Mouse (Mus musculus): ENCODE results near the gene Zcwpw1. TPM values are rescaled to one million over a fixed set of nuclear protein-coding genes. Genes with fewer than 3 reads are reported as not detected.
"Not testable (repeated sequence)": the region's sequence is repeated elsewhere in the genome, so short reads cannot be mapped to it uniquely, and the experiment has no call there.

The Zcwpw1 gene
- polyA plus RNA-seq, 1 experiment from 2014 or later, result 24.8 TPM

DNA sequence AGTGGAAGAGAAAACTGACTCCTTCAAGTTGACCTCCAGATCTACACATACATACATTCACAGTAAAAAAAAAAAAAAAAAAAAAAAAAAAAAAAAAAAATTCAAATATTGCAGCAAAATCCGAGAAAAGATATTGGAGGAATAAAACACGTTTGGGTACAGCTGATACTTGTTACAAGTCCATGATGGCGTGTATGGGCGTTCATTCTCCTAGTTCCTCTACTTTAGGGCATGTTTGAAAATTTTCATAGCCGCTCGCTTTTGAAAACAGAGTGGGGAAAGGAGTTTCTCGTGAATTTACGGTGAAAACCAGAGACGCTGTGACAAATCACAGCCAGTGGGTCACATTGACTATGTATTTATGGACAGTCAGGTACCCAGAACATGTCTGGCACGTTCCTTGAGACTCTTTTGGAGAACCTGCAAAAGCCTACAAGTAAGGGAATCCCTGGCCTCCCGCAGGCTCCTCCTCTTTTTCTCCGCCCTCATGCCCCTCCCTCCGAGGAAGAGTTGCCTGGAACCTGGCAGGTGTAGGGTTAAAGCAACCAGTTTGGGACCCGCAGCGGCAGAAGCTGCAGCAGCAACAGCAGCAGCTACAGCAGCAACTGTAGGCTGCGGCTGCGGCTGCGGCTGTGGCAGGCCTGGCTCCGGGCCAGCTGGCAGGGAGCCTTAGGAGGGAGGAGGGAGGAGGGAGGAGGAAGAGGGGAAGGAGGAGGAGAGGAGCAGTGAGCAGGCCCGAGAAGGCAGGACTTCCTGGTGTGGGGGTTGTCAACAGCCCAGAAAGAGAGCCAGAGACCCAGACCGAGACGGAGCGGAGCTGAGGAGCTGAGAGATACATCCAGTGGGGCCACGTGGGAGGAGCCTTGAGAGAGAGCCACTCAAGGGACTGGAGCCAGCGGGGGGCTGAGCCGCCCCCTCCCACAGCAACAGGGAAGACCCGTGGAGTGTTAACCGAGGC lies 42.1 kb upstream of the Zcwpw1 start, which contains the start of gene Tsc22d4:
Gene Tsc22d4 (plus strand): TSS at position 517 of the 958 bp plus-strand sequence.
- H3K36me3 ChIP-seq (ENCODE audit: insufficient read depth, low read length), result no peaks in the 10 kb centered on the region
- 3% methylated on average over 28 of the region's 28 CpGs for WGBS

GRCm38 (mm10) chr5:137746282-137746850 lies 41.2 kb upstream of the Zcwpw1 start:
- 0% methylated on average over 20 of the region's 20 CpGs for WGBS
- H3K27me3 ChIP-seq (ENCODE audit: insufficient read depth, low read length), result no peaks in the 10 kb centered on the region
- peak overlapping the region; percentile 95 for H3K27ac ChIP-seq (ENCODE audit: low read length)
- H3K4me2 ChIP-seq (replicated peaks; ENCODE audit: low read depth, low read length), result peak overlapping the region; percentile 99
- H3K9me3 ChIP-seq (ENCODE audit: low read length), result no peaks in the 10 kb centered on the region
- H3K4me3 ChIP-seq (ENCODE audit: low read length), result peak overlapping the region; percentile 72
- ATAC-seq (ENCODE audit: low FRiP score, low TSS enrichment), result peak; percentile 35
- peak overlapping the region; percentile 85 for H3K9ac ChIP-seq (replicated peaks; ENCODE audit: low read length)
- peaks cover 7% of the 10 kb centered on the region for H3K36me3 ChIP-seq (ENCODE audit: insufficient read depth, low read length)
- H3K4me1 ChIP-seq (ENCODE audit: insufficient read depth, low read length), result peaks cover 33% of the 10 kb centered on the region

More for the DNA sequence above, 42.1 kb upstream of the Zcwpw1 start, which contains the start of gene Tsc22d4:
- Histone ChIP-seq H3K4me1 (ENCODE audit: insufficient read depth, low read length) (peaks cover 34% of the 10 kb centered on the region), H3K9ac (replicated peaks; ENCODE audit: low read length) (peak within 1 kb of the TSS; percentile 85), H3K4me2 (replicated peaks; ENCODE audit: low read depth, low read length) (peak within 1 kb of the TSS; percentile 99), H3K27ac (ENCODE audit: low read length) (peak within 1 kb of the TSS; percentile 95), H3K27me3 (ENCODE audit: insufficient read depth, low read length) (no peaks in the 10 kb centered on the region), H3K4me3 (ENCODE audit: low read length) (peak within 1 kb of the TSS; percentile 72), H3K9me3 (ENCODE audit: low read length) (no peaks in the 10 kb centered on the region)
- ATAC-seq (ENCODE audit: low FRiP score, low TSS enrichment), result peak; percentile 90

- WGBS, result under 1% methylated on average over 16 of the region's 16 CpGs
- ATAC-seq (ENCODE audit: low FRiP score, low TSS enrichment), result no peak
- H3K36me3 ChIP-seq (ENCODE audit: insufficient read depth, low read length), result peaks cover 12% of the 10 kb centered on the region
- no peaks in the 10 kb centered on the region for H3K9me3 ChIP-seq (ENCODE audit: low read length)
- H3K9ac ChIP-seq (replicated peaks; ENCODE audit: low read length), result peak overlapping the region; percentile 85
- H3K27me3 ChIP-seq (ENCODE audit: insufficient read depth, low read length), result no peaks in the 10 kb centered on the region
- H3K4me2 ChIP-seq (replicated peaks; ENCODE audit: low read depth, low read length), result peak overlapping the region; percentile 99
- peaks cover 30% of the 10 kb centered on the region for H3K4me1 ChIP-seq (ENCODE audit: insufficient read depth, low read length)
- peak overlapping the region; percentile 95 for H3K27ac ChIP-seq (ENCODE audit: low read length)
- peak overlapping the region; percentile 72 for H3K4me3 ChIP-seq (ENCODE audit: low read length)
These were observed 40.7 kb upstream of the Zcwpw1 start for GRCm38 (mm10) chr5:137746851-137747325.

- Histone ChIP-seq H3K9me3 (ENCODE audit: low read length) (no peaks in the 10 kb centered on the region), H3K36me3 (ENCODE audit: insufficient read depth, low read length) (peaks cover 18% of the 10 kb centered on the region), H3K4me1 (ENCODE audit: insufficient read depth, low read length) (peaks cover 27% of the 10 kb centered on the region), H3K4me2 (replicated peaks; ENCODE audit: low read depth, low read length) (peak overlapping the region; percentile 99), H3K27ac (ENCODE audit: low read length) (peak overlapping the region; percentile 95), H3K27me3 (ENCODE audit: insufficient read depth, low read length) (no peaks in the 10 kb centered on the region), H3K4me3 (ENCODE audit: low read length) (peak overlapping the region; percentile 72), H3K9ac (replicated peaks; ENCODE audit: low read length) (peak overlapping the region; percentile 85)
- peak; percentile 12; the same call in 1 of the 2 replicates for ATAC-seq (ENCODE audit: low FRiP score, low TSS enrichment)
- WGBS, result 2% methylated on average over 26 of the region's 26 CpGs
These were observed 40.2 kb upstream of the Zcwpw1 start for GRCm38 (mm10) chr5:137747326-137747961.

DNA sequence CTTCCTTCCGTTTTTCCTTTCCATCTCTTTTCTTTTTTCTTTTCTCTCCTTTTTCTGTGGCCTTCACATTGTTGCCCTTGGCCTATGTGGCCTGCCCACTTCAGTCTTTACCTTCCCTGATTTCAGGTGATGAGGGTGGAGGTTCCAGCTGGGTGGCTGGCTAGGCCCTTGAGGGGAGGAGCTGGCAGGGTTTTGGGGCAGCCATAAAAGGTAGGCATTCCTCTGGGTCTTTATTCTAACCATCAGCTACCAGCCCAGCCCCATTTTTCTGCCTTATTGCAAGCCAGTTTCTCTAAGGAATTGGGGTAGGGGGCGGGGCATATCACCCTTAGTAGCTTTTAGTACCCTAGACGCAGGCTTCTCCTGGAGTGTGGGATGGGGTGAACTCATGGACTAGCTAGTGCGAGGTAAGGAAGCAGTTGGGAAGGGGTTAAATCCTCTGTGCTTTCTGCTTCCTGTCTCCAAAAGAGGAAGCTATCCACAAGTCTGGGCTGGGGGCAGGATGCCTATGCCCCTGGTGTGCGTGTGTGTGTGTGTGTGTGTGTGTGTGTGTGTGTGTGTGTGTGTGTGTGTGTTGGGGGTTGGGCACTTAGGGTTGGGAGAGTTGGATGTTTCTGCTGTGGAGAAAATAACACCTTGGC lies 39.3 kb upstream of the Zcwpw1 start:
- Histone ChIP-seq H3K4me3 (ENCODE audit: low read length) (peak overlapping the region; percentile 72), H3K9ac (replicated peaks; ENCODE audit: low read length) (peak overlapping the region; percentile 58), H3K36me3 (ENCODE audit: insufficient read depth, low read length) (peaks cover 25% of the 10 kb centered on the region), H3K27me3 (ENCODE audit: insufficient read depth, low read length) (no peaks in the 10 kb centered on the region), H3K9me3 (ENCODE audit: low read length) (no peaks in the 10 kb centered on the region), H3K4me2 (replicated peaks; ENCODE audit: low read depth, low read length) (peak overlapping the region; percentile 99), H3K27ac (ENCODE audit: low read length) (peak overlapping the region; percentile 95), H3K4me1 (ENCODE audit: insufficient read depth, low read length) (peaks cover 27% of the 10 kb centered on the region)
- 14% methylated on average over 4 of the region's 5 CpGs for WGBS
- ATAC-seq (ENCODE audit: low FRiP score, low TSS enrichment), result no peak

DNA sequence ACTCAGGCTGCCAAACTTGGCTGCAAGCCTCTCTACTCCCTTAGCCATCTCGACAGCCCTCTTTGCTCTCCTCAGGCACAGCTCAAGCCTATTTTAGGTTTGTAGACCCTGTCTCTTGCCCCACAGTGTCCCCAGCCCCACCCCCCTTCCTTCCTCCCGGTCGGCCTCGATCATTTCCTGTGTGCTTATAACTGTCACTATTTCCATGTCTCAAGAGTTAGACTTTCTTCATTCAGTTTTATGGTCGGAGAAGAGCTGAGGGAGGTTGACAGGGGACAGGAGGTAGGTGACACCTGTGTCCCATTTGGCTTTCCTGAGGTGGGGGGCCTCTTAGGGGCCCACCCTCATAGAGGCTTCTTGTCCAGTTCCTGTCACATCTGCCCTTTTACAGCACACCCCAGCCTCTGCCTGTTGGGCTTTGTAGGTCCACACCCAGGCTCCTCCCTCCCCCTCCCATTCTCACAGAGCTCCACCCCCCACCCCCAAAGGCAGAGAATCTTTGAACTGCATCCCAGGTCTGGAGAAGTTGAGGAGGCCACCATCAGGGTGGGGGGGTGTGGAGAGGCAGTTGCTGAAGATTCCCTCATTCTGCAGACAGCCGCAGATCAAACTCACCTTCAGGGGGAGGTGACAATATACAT lies 38.3 kb upstream of the Zcwpw1 start:
- Histone ChIP-seq H3K36me3 (ENCODE audit: insufficient read depth, low read length) (peaks cover 34% of the 10 kb centered on the region), H3K9me3 (ENCODE audit: low read length) (no peaks in the 10 kb centered on the region), H3K27me3 (ENCODE audit: insufficient read depth, low read length) (no peaks in the 10 kb centered on the region), H3K4me3 (ENCODE audit: low read length) (peak overlapping the region; percentile 72; the same call in 1 of the 2 replicates), H3K4me1 (ENCODE audit: insufficient read depth, low read length) (peaks cover 27% of the 10 kb centered on the region), H3K27ac (ENCODE audit: low read length) (peak overlapping the region; percentile 95), H3K4me2 (replicated peaks; ENCODE audit: low read depth, low read length) (peak overlapping the region; percentile 99), H3K9ac (replicated peaks; ENCODE audit: low read length) (peak overlapping the region; percentile 58; the same call in 1 of the 2 replicates)
- no peak for ATAC-seq (ENCODE audit: low FRiP score, low TSS enrichment)
- 32% methylated on average over 6 of the region's 6 CpGs for WGBS

DNA sequence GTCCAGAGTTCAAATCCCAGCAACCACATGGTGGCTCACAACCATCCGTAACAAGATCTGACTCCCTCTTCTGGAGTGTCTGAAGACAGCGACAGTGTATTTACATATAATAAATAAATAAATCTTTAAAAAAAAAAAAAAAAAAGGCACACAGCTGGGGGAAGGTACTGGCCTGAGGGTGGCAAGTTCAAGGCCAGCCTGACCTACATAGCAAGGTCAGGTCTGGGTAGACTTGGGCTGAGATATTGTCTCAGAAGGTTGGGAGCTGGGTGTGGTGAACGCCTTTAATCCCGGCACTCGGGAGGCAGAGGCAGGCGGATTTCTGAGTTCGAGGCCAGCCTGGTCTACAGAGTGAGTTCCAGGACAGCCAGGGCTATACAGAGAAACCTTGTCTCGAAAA lies 37.4 kb upstream of the Zcwpw1 start:
- WGBS, result 91% methylated on average over 7 of the region's 8 CpGs
- not testable (repeated sequence) for H3K9ac ChIP-seq (replicated peaks; ENCODE audit: low read length); H3K4me3 ChIP-seq (ENCODE audit: low read length); H3K27me3 ChIP-seq (ENCODE audit: insufficient read depth, low read length); H3K9me3 ChIP-seq (ENCODE audit: low read length); ATAC-seq (ENCODE audit: low FRiP score, low TSS enrichment); H3K4me2 ChIP-seq (replicated peaks; ENCODE audit: low read depth, low read length); H3K27ac ChIP-seq (ENCODE audit: low read length)
- Histone ChIP-seq H3K4me1 (ENCODE audit: insufficient read depth, low read length) (peaks cover 27% of the 10 kb centered on the region), H3K36me3 (ENCODE audit: insufficient read depth, low read length) (peaks cover 35% of the 10 kb centered on the region)

GRCm38 (mm10) chr5:137751221-137751887 lies 36.2 kb upstream of the Zcwpw1 start:
- no peak overlapping the region for H3K4me3 ChIP-seq (ENCODE audit: low read length)
- WGBS, result 94% methylated on average over 13 of the region's 13 CpGs
- H3K27ac ChIP-seq (ENCODE audit: low read length), result no peak overlapping the region
- H3K9me3 ChIP-seq (ENCODE audit: low read length), result no peaks in the 10 kb centered on the region
- H3K4me1 ChIP-seq (ENCODE audit: insufficient read depth, low read length), result peaks cover 27% of the 10 kb centered on the region
- no peaks in the 10 kb centered on the region for H3K27me3 ChIP-seq (ENCODE audit: insufficient read depth, low read length)
- peaks cover 43% of the 10 kb centered on the region for H3K36me3 ChIP-seq (ENCODE audit: insufficient read depth, low read length)
- H3K9ac ChIP-seq (replicated peaks; ENCODE audit: low read length), result no peak overlapping the region
- no peak for ATAC-seq (ENCODE audit: low FRiP score, low TSS enrichment)
- no peak overlapping the region for H3K4me2 ChIP-seq (replicated peaks; ENCODE audit: low read depth, low read length)

All from kidney, embryonic 16.5 days (tissue).